Mouse (Mus musculus): Measurements from ENCODE around the gene Amt. TPM values are rescaled to one million over a fixed set of nuclear protein-coding genes. Genes with fewer than 3 reads are reported as not detected.
A peak's percentile ranks its signal among the peaks of the same experiment; 100 is the strongest.

Gene Amt
- total RNA-seq, 2 experiments from 2014 or later, result 4.9 to 6.6 TPM

DNA sequence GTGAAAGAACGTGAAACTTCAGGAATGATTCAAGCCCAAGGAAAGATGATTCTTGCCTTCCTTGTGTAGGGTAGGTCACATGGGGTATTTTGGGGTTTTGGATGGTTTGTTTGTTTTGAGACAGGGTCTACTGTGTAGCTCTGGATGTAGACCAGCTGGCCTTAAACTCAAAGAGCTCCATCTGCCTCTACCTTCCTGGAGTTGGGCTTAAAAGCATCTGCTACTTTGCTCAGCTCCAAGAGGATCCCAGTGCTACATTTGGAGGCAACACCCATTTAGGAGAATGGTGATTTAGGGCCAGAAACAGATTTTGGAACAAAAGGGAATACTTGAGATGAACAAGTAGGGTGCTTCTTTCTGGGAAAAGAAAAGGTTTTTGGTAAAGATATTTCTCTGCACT lies 28.1 kb downstream of the Amt start:
- DNase-seq (ENCODE audit: low spot score), result no peak
- intact Hi-C loops (cut with DNase I), result no loop called here

DNA sequence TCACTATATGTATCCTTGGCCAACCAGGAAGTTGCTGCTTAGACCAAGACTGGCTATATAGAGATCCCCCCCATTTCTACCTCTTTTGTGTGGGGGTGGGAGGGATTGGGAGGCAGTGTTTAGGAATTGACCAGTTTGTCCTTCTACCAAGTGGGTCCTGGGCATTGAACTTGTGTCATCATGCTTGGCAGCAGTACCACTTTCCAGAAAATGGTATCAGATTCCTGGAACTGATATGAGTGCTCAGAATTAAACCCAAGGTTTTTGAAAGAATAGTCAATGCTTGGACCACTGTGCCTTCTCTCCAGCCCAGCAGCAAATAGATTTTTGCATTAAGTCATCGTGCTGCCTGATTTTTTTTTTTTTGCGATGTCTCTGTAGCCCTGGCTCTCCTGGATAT lies 29.2 kb downstream of the Amt start:
- intact Hi-C loops (cut with DNase I), result no loop called here
- DNase-seq (ENCODE audit: low spot score), result no peak

DNA sequence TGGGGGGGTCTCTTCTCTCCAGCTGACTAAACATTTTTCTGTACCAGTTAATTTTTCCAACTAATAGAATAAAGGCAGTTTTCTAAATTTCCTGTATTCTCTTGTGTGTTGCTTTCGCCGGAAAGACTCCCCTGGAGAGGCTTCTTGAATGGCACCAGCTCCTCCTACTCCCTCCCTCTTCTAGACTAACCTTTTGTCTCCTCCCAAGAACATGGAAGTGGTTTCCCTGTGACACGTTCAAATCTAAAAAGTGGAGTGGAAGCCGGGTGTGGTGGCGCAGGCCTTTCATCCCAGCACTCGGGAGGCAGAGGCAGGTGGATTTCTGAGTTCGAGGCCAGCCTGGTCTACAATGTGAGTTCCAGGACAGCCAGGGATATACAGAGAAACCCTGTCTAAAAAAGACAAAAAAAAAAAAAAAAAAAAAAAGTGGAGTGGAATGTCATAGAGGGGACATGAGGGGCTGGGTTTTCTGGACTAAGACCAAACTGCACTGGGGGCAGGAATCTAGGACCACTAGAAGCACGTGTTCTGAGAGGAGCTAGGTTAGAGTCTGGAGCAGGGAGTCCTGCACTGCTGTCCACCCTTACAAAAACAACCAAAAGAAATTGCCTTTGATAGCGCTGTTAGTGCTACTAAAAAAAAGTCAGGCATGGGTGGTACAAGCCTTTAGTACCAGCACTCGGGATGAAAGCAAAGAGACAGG lies 41.3 kb downstream of the Amt start:
- intact Hi-C loops (cut with DNase I), result loop anchor here (2.0 kb wide), 1 partner anchor 29 kb away; no protein-coding TSS in a partner anchor
- no peak for DNase-seq (ENCODE audit: low spot score)

DNA sequence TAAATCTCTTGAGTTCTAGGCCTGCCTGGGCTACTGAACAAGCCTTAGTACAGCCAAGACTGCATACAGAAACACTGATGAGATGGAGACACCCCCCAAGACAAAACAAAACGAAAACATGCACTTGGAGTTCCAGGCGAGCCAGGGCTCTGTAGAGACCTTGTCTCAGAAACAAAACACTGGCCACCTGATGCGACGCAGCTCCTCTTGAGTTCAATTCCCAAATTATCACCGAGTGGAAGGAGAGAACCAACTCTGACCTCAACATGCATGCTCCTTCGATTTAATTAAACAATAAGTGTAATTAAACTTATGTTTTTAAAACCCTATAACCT lies 41.9 kb downstream of the Amt start:
- intact Hi-C loops (cut with DNase I), result loop anchor here (2.0 kb wide), 1 partner anchor 30 kb away; no protein-coding TSS in a partner anchor
- DNase-seq (ENCODE audit: low spot score), result no peak

DNA sequence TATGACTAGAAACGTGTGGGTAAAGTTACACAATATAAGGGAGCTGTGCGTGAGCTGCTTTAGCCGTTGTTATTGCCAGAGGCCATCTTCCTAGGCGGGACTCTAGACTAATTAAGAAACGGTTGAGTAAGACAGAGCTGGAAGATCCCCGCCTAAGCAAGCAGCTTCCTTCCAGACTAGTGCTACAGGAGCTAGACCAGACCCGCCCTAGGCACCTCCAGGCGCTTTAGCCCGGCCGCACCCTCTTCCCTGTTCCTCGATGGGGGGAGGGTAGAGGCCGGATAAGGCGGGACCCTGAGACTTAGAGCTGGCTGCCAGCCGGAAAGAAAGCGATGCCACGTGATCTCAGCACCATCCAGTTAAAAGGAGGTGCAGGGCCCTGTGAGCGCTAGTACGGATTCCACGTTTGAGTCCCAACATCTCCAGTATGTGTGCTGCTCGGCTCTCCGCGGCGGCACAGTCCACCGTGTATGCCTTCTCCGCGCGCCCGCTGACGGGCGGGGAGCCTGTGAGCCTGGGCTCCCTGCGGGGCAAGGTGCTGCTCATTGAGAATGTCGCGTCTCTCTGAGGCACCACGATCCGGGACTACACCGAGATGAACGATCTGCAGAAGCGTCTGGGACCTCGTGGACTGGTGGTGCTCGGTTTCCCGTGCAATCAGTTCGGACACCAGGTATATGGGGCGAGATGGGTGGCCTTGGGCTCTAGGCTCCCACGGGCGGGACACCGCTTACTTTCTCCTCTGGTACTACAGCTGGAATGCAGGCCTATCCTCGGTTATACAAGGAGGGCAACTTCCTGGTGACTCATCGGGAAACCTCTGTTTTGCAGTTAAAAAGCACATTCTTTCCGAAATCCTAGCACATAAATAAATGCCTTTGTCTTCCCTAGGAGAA lies 42.5 kb downstream of the Amt start, which contains the start of gene Gpx1:
TSS of gene Gpx1 (plus strand) at position 18 of the 896 bp plus-strand sequence.
- peak; percentile 94 for DNase-seq (ENCODE audit: low spot score)
- intact Hi-C loops (cut with DNase I), result loop anchor here (1.0 to 2.0 kb wide), 2 partner anchors 8 to 30 kb away; partner anchors contain the start of gene Usp4

DNA sequence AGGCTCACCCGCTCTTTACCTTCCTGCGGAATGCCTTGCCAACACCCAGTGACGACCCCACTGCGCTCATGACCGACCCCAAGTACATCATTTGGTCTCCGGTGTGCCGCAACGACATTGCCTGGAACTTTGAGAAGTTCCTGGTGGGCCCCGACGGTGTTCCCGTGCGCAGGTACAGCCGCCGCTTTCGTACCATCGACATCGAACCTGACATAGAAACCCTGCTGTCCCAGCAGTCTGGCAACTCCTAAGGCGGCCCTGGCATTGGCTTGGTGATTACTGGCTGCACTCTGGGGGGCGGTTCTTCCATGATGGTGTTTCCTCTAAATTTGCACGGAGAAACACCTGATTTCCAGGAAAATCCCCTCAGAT lies 43.2 kb downstream of the Amt start:
- DNase-seq (ENCODE audit: low spot score), result peak; percentile 11
- intact Hi-C loops (cut with DNase I), result loop anchor here (1.0 to 2.0 kb wide), 2 partner anchors 7 to 31 kb away; partner anchors contain the start of gene Usp4

DNA sequence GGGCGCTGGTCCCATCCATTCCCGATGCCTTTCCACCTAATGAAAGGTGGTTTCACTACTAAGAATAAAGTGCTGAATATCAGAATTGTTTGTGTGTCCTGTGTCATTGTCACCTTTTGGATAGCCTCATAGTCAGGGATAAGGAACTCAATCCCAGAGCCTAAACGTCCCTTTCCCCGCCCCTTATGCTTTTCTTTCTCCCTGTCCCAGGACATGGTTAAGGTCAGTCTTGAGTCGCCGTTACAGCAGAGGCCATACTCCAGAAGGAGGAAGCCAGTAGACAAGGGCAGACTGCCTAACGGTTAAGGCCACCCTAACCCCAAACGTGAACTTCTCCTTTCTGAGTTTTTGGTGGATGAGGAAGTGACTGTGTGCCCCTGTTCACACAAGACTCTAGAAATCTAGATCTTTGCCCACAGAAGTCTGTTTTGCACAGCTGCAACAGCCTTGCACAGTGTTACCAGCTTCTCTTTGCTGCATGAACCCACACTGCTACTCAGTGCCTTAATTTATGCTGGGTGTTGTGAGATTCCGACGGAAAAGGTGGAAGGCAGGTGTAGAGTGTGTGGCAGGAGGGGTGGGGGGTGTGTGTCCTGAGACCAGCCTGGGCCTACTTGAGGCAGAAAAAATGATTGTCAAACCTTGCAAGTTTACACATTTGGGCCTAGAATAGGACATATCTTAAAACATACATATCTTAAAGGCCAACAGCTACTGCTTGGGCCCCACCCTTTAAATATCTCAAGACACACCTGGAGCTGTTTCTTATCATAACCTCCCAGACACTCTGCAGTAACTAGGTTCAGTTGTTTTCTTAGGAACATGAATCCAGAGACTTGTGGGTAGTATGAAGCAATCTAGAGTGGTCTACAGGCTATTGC lies 43.8 kb downstream of the Amt start:
- intact Hi-C loops (cut with DNase I), result no loop called here
- DNase-seq (ENCODE audit: low spot score), result no peak

DNA sequence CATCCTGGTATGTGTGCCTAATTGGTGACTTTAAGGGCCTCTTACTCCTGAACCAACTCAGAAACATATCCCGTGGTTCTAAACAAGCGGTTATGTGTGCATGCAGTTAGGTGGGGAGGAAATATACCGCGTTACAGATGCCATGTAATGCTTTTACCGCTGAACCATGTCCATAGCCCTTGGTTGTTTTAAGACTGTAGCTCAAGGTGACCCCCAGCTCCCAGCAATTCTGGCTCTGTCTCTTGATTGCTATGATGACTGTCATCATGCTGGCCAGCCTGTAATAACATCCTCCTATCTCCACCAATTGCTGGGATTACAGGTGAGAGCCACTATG lies 44.5 kb downstream of the Amt start:
- no peak for DNase-seq (ENCODE audit: low spot score)
- intact Hi-C loops (cut with DNase I), result no loop called here

DNA sequence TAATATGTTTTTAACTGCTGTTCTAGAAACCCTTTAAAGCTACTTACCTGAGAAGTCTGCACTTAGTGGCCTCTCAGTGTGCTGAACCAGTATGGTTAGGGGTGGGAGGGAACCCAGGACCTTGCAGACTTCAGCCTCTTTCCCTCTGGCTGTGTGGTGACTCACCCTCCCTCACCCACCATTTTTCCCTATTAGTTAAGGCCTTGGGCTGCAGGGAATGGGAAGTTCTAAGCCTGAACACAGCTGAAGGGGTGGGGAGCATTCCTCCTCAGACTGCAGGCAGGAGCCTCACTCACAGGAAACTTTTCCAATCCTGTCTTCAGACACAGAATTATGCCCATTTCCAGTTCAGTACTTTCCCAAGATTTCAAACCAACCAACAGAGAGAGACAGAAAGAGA lies 45.1 kb downstream of the Amt start:
- intact Hi-C loops (cut with DNase I), result no loop called here
- no peak for DNase-seq (ENCODE audit: low spot score)

DNA sequence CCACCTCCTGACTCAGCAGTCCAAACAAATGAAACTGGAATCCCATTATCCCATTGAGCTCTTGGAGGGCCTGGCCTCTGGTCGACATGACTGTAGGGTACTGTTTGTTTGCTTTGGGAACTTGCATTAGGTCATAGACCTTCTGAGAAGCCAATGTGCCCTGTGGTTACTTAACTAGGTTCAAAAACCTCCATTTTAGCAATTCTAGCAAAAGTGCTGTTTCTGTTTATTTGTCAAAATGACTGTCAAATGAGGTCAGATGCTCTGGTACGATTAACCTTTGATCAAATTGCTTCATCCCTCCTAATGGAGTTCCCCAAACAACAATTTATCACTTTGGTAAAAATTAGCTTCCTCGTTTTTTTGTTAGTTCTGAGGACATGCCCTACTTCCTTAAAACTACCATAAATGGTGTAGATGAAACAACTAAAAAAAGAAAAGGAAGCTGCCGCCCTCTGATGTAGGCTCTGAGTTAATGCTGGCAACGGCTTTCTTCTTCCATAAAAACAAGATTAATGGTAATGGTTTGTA lies 45.7 kb downstream of the Amt start:
- intact Hi-C loops (cut with DNase I), result no loop called here
- DNase-seq (ENCODE audit: low spot score), result no peak

DNA sequence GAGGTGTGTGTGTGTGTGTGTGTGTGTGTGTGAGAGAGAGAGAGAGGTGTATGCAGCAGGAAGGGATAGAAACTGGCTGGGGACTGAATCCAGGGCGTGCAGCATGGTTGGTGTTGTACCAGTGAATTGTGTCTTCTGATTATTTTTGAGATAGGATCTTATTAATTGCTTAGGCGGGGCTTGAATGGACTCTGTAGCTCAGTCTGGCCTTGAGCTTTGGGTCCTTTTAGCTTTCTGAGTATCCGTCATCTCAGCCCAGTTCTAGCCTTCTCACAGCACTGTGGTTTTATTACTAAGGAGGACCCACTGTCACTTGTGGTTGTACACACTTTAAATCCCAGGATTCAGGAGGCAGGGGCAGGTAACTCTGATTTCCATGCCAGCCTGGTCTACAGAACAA lies 46.7 kb downstream of the Amt start:
- no peak for DNase-seq (ENCODE audit: low spot score)
- intact Hi-C loops (cut with DNase I), result no loop called here

DNA sequence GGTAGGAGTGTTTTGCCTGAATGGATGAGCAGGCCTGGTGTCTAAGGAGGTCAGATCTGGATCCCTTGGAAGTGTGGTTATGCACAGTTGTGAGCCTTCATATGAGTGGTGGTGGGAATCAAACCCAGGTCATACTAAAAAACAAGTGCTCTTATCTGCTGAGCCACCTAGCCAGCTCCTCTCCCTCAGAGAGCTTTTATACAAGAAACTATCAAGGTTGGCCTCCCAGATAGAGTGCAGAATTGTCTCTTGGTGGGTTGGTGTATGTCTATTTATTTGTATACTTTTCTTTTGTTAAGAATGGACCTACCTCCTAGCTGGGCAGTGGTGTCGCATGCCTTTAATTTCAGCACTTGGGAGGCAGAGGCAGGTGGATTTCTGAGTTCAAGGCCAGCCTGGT lies 47.2 kb downstream of the Amt start:
- intact Hi-C loops (cut with DNase I), result no loop called here
- no peak for DNase-seq (ENCODE audit: low spot score)

DNA sequence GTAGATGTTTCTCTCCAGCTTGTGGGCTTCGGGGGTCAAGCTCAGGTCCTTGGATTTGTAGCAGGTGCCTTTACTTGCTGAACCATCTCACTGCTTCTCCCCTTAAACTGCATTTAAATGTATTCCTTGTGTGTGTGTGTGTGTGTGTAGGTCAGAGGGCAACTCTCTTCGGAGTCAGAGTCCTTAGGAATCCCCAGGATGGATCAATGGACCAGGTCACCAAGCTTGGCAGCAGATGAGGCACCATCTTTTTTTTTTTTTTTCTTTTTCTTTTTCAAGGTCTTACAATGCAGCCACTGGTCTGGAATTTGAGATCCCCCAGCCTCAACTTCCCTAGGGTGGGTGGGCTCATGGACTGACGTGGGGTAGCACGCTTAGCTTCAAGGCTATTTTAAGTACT lies 47.8 kb downstream of the Amt start:
- intact Hi-C loops (cut with DNase I), result no loop called here
- DNase-seq (ENCODE audit: low spot score), result no peak

DNA sequence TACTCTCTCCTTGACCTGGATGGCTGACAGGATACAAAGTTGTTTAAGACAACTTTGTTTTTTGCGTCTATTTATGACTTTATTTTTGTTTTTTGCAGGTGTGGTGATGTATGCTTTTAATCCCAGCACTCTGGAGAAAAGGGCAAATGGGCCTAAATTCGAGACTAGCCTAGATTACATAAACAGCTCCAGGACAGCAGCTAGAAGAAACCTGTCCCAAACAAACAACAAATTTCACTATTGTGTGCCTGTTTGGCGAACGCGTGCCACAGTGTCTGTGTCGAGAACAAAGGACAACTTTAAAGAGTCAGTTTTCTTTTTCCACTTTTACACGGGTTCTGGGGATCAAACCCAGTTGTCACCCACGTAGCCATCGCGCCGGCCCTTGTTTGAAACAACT lies 50.4 kb downstream of the Amt start:
- intact Hi-C loops (cut with DNase I), result loop anchor here (1.0 kb wide), 2 partner anchors 8 to 41 kb away; partner anchors contain the start of genes Rhoa and Tcta
- no peak for DNase-seq (ENCODE audit: low spot score)

DNA sequence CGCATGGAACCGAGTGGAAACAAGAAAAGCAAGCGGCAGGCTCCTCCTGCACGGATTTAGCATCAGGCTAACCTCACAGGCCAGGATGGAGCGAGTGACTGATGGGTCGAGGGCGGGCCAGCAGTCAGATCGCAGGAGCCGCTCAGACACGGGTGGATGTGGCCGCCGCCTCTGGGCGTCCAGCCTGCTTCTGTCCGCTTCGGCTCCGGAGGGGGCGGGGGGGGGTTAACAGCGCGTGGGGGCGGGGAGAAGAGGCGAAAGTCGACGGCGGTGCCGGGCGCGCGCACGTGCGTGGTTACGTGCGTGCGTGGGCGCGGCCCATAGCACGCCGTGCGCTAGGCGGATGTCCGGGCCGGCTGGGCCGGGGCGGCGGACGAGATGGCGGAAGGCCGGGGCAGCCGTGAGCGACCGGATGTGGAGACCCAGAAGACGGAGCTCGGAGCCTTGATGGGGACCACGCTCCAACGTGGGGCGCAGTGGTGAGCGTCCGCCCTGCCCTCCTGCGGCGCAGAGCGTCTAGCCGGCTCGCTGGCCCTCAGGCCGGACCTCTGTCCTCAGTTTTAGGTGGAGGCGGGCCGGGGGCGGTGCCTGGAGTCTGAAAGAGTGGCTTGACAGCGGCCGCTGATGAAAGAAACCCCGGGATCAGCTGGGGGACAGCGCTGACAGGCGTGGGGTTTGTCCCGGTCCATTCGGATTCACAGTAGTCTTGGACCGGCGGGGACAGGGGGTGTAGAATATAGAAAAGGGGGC lies 51.1 kb downstream of the Amt start, which contains the start of gene Usp4:
TSS of gene Usp4 (plus strand) at position 314 of the 750 bp plus-strand sequence.
- intact Hi-C loops (cut with DNase I), result loop anchor here (1.0 kb wide), 2 partner anchors 8 to 41 kb away; partner anchors contain the start of genes Rhoa and Tcta

DNA sequence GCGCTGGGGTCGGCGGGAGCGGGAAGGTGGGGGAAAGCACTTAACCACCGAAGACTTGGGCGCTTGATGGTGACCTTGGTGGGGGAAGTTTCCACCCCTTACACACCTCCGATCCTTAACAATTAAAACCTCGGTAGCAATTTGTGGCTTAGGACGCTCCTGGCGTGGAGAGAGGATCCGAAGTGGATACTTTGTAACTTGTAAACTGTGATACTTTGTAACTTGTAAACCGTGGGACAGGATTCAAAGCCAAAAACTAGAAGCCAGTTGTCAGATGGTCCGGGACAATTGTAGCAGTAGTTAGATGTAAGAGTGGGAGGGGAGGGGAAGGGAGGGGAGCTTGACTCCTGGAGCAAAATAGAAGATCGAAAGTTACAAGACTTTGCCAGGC lies 51.6 kb downstream of the Amt start:
- intact Hi-C loops (cut with DNase I), result no loop called here

More for the DNA sequence above, 51.1 kb downstream of the Amt start, which contains the start of gene Usp4:
- peak; percentile 83 for DNase-seq (ENCODE audit: low spot score)

DNA sequence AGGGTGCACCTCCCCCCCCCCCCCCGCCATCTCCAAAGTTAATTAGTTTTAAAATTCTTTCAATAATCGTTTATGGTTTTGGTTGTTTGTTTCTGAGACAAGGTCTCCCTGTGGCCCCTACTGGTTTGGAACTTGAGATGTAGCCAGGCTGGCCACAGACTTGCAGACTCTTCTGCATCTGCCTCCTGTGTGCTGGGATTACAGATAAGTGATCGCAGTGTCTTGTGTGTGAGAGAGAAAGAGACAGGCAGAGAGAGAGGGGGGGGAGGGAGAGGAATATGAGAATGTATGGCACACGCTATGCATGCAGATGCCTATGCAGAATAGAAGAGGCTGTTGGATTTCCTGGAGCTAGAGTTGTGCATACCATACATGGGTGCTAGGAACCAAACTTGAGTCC lies 53.1 kb downstream of the Amt start:
- DNase-seq (ENCODE audit: low spot score), result no peak
- intact Hi-C loops (cut with DNase I), result no loop called here

More for the DNA sequence above, 51.6 kb downstream of the Amt start:
- no peak for DNase-seq (ENCODE audit: low spot score)

All from heart, postnatal 25 days (tissue).